Mouse (Mus musculus): ENCODE measurements at regions not wholly inside any gene's neighbourhood (a gene's known extent, or its start where the extent isn't known, plus 50 kb on each side); places are given as distances from the start of the nearest gene placed in this dataset.

GRCm38 (mm10) chr17:88341599-88341998 is 98.9 kb upstream of the Foxn2 start:
- no peak for DNase-seq (ENCODE audit: low spot score)

DNA sequence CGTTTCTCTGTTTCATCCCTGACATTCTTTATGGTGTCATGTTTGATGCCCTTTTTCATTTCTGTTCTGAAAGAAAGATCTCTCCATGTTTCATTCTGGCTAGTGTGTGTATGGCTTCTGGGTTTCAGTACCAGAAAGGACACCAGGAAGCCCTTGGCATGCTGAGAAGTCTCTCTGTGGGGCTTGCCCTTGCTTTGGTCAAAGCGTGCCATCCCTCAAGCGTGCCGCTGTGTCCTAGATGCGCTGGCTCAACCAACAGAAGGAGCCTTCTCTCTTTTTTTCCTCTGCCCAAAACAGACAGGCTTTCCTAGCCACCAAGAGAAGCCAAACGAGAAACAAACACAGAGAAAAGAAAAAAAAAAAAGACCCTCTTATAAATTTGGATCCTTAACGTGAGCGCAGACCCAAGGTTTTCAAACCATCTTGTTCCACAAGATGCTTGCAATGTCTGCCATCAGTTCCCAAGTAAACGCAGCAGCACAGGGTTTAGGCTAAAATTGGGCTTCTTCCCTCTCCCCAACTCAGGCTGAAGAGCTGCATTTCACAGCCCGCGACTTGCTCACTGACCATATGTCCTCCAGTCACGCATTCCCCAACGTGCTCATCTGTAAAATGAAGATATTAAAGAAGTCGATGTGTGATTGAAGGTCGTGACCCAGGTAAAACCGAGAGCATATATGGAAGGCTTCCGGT is 97.3 kb upstream of the Foxn2 start:
- DNase-seq (ENCODE audit: low spot score) = no peak

- no peak for DNase-seq (ENCODE audit: low spot score)
These were observed 95.1 kb upstream of the Foxn2 start for GRCm38 (mm10) chr17:88345433-88345832.

DNA sequence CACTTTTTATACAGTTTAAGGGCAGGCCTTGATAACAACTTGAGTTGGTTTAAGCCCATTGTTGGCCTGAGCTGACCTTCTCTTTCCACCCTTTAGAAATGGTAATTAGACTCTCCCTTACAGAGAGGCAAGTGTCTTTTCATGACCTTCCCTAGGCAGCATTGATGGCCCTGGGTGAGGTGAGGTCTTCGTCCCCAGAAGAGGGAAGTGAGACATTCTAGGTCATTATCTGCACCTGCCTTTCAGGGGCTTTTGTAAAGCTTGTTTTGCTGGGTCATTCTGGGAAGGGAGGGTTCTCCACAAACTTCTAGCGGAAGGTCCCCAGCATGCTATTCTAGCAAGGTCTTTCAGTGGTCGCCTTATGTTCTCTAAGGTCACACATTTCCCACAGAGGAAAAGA is 93.6 kb upstream of the Foxn2 start:
- DNase-seq (ENCODE audit: low spot score) = no peak

GRCm38 (mm10) chr17:88349825-88350460 is 90.6 kb upstream of the Foxn2 start:
- DNase-seq (ENCODE audit: low spot score) = no peak

DNA sequence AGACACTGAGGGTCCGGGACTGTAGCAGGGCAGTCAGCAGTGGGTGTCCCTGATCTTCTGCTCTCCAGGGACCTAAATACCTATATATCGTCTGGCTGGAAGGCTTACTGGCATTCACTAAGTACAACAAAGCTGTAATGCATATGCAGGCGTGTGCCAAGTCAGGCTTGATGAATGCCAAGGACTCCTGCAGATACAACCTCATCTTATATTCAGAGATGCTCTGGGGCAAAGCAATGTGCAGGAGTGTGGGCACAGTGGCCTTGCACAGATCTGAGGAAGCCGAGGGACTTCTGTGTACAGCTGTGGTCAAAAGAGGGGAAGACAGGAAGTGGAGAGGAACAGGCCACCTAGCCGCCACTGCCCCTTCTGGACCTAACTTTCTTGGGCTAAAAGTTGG is 89.5 kb upstream of the Foxn2 start:
- DNase-seq (ENCODE audit: low spot score) = no peak

GRCm38 (mm10) chr17:88352960-88353359 is 87.6 kb upstream of the Foxn2 start:
- no peak for DNase-seq (ENCODE audit: low spot score)

- DNase-seq (ENCODE audit: low spot score) = no peak
These were observed 79.3 kb upstream of the Foxn2 start for GRCm38 (mm10) chr17:88361161-88361560.

GRCm38 (mm10) chr17:88362404-88362803 is 78.1 kb upstream of the Foxn2 start:
- DNase-seq (ENCODE audit: low spot score) = no peak

- DNase-seq (ENCODE audit: low spot score) = no peak
These were observed 72.6 kb upstream of the Foxn2 start for GRCm38 (mm10) chr17:88367876-88368275.

- DNase-seq (ENCODE audit: low spot score) = no peak
These were observed 70.5 kb upstream of the Foxn2 start for GRCm38 (mm10) chr17:88369971-88370370.

DNA sequence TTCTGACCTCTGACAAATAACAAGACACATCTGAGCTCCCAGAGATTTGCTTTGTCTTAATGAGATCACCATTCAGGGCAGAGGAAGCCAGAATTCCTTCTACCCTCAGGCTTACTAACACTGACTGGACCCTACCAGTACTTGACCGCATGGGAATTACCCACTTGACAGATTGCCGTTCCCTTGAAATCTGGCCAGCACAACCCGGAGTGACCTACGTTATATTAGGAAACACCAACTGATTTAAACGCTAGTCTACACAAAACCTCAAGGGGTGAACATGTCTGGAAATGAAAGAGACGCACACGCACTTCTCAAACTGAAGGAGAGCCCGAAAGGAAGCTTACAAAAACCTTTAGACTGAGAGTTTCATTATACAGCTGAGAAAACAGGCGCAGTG is 69.8 kb upstream of the Foxn2 start:
- no peak for DNase-seq (ENCODE audit: low spot score)

DNA sequence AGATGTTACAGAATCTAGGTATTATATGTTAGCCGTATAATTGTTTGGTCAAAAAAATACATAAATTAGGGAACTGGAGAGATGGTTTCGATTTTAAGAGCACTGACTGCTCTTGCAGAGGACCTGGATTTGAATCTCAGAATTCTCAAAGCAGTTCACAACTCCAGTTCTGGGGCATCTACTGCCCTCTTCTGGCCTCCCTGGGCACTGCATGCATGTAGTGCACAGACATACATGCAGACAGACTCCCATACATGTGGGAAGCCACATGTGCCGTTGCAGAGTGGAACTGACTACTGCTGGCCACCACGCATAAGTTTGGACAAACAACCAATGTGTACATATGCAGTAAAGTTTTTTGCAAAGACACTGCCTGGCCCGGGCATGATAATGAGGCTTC is 62.0 kb upstream of the Foxn2 start:
- no peak for DNase-seq (ENCODE audit: low spot score)

- no peak for DNase-seq (ENCODE audit: low spot score)
These were observed 61.1 kb upstream of the Foxn2 start for GRCm38 (mm10) chr17:88379389-88379788.

DNA sequence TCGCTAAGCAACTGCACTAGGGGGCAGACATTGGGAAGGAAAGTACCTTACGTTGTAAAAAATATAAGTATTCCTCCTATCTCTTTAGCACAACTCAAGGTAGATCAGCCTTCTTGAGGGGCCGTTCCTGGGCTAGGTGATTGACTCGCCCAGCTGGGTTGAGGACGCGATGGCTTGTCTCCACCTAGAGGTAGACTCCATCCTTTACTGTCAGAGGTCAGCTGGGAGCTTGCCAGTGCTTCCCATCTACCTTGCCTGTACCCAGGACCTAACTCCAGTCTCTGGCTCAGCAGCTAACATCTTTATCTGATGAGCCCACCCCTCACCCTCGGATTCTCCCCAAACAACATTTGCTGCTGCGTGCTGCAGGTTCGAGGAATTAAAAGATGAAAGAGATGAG is 59.4 kb upstream of the Foxn2 start:
- no peak for DNase-seq (ENCODE audit: low spot score)

DNA sequence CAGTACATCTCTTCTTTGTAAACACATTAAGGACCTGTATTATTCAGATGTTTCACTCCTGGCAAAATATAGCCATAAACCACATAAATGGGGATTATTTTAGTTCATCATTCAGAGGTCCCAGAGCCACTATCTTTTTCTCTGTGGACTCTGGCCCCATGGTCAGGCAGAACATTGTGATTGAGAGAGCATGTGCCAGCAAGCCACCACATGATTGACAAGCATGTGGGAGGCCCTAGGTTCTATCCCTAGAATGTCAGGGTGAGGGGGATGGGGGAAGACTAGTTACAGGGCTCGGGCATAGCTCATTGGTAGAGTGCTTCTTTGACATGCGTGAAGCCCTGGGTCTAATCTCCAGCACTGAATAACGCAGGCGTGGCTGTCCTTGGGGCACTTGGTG is 57.1 kb upstream of the Foxn2 start:
- DNase-seq (ENCODE audit: low spot score) = no peak

- DNase-seq (ENCODE audit: low spot score) = no peak
These were observed 52.0 kb upstream of the Foxn2 start for GRCm38 (mm10) chr17:88388441-88388951.

GRCm38 (mm10) chr17:88389668-88390461 is 50.6 kb upstream of the Foxn2 start:
- no peak for DNase-seq (ENCODE audit: low spot score)
